Mouse (Mus musculus) olfactory bulb, adult 2 months (tissue): Measurements from ENCODE around the gene Chadl. TPM values are rescaled to one million over a fixed set of nuclear protein-coding genes. Genes with fewer than 3 reads are reported as not detected.
"Not testable (repeated sequence)": the region's sequence is repeated elsewhere in the genome, so short reads cannot be mapped to it uniquely, and the experiment has no call there.

Experiments used
- H3K27ac ChIP-seq: fragments of 200-500 bp; 2 replicates; pipeline ENCODE4 v1.5.1; 2012; ENCODE audit warnings: low read depth, low read length; ENCODE audit not compliant: insufficient read depth
- H3K4me1 ChIP-seq: fragments of 200-500 bp; 2 replicates; pipeline ENCODE4 v1.6.1; 2012; ENCODE audit warnings: low read length; ENCODE audit not compliant: control insufficient read depth, insufficient read depth
- H3K4me3 ChIP-seq: fragments of 200-500 bp; 2 replicates; pipeline ENCODE4 v1.5.1; 2012; ENCODE audit warnings: mild to moderate bottlenecking, low read depth, low read length, moderate library complexity; ENCODE audit not compliant: insufficient read depth
- CTCF ChIP-seq: fragments of 200-500 bp; IDR thresholded peaks from 2 replicates; pipeline ENCODE4 v1.5.1; 2012; ENCODE audit warnings: low read depth, mild to moderate bottlenecking, low read length, moderate library complexity; ENCODE audit not compliant: insufficient read depth
- POLR2A ChIP-seq: fragments of 200-500 bp; IDR thresholded peaks from 2 replicates; pipeline ENCODE4 v1.6.1; 2012; ENCODE audit warnings: mild to moderate bottlenecking, low read depth, low read length, moderate library complexity; ENCODE audit not compliant: insufficient read depth
- WGBS: fragments of 180-500 bp; shearing (Covaris S2); methylation state at CpG from one replicate; pipeline ENCODE4 v1.1.7; 2018; 5-methylcytosine and 5-hydroxymethylcytosine counted together
- polyA plus RNA-seq: library from polyadenylated mRNA; stranded (reverse); fragments of >200 nt; gene quantifications from 2 replicates; pipeline ENCODE4 v1.2.4, GENCODE M21; 2012; ENCODE audit warnings: low replicate concordance; ENCODE audit not compliant: missing spikeins, insufficient read depth, insufficient read length

Gene Chadl
- polyA plus RNA-seq: not detected in 2 replicates

DNA sequence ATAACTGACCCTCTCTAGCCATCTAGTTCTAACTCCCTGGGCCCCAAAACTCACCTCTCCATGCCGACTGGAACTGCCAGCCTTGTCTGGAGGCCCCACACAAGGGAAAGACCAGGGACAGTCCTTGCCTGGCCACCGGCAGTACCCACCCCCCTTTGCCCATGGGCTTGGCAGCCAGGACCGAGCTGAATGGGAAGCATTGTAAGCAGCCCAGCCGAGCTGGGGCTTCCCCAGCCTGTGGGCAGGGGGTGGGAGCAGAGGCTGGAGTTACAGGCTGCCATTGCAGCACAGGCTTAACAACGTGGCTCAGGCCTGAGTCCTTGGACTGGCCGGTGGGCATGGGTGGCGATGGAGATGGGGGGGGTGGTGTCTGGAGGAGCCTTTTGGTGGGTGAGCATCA lies at the start of gene Chadl:
TSS of gene Chadl (minus strand) at position 113 of the 400 bp plus-strand sequence.
- 32% methylated on average over 7 of the region's 7 CpGs for WGBS
- H3K27ac ChIP-seq: no peak within 1 kb of the TSS
- peaks cover 26% of the 10 kb centered on the region for H3K4me1 ChIP-seq
- no peak within 1 kb of the TSS for H3K4me3 ChIP-seq
- TF ChIP-seq CTCF: no peak
- TF ChIP-seq POLR2A: no peak

DNA sequence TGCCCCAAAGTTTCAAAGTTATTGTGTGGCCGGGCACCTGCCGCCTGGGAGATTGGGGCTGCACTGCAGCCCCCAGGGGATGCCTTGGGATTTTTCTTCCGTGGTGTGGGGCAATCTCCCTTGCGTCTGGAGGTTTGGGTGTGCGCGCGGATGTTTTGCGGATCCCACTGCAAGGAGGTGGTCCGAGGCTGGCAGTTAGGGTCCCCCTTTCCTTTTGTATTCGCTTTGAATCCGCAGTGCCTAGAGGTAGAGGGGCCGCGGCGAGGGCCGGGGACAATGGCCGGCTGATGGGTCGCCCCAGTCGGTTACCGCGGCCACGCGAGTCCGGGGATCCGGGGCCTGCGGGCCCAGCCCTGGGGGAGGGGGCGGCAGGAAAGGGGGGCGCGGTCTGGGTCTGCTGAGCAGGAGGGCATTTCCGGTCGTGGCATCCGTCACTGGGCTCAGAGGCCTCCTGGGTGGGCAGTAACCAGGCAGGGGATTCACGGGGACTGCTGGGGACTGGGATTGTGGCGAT lies 48.6 kb upstream of the Chadl start:
- H3K4me3 ChIP-seq: peak overlapping the region; percentile 73
- H3K4me1 ChIP-seq: peaks cover 6% of the 10 kb centered on the region
- peak overlapping the region; percentile 79 for H3K27ac ChIP-seq
- TF ChIP-seq POLR2A: no peak
- no peak for TF ChIP-seq CTCF
- WGBS: under 1% methylated on average over 33 of the region's 33 CpGs

DNA sequence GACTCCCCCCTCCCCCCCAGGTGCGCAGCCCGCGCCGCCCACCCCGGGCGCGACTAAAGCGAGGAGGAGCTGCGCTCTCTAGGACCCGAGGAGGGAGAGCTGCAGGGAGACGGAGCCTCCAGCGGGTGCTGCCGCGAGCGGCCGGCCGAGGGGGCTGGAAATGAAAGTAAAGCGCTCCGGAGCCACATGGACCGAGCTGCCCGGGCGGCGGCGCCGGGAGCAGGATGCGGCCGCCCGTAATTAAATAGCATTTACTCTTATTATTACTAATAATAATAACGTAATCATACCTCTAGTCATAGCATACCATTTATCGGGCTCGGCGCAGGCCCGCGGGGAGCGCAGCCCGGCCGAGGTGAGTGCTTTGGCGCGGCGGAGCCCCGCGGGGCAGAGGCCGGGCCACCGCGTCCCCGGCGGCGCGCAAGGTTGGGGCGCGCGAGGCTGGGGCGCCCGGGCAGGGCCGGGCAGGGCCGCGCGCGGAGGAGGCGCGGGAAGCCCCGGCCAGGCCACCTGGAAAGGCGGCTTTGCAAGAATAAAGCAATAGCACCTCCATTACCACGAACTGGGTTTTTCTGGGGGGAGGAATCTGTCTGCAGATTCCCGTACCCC lies 48.0 kb upstream of the Chadl start, which contains the start of the genes Zc3h7b and Rangap1:
TSS of gene Zc3h7b (plus strand) at position 66 of the 609 bp plus-strand sequence.
TSS of gene Rangap1 (minus strand) at position 539 of the 609 bp plus-strand sequence.
- no peak; the same call in 1 of the 2 replicates for TF ChIP-seq POLR2A
- no peak for TF ChIP-seq CTCF
- H3K4me1 ChIP-seq: peaks cover 6% of the 10 kb centered on the region
- peak within 1 kb of the TSS; percentile 73 for H3K4me3 ChIP-seq
- H3K27ac ChIP-seq: peak within 1 kb of the TSS; percentile 79
- WGBS: under 1% methylated on average over 65 of the region's 65 CpGs

DNA sequence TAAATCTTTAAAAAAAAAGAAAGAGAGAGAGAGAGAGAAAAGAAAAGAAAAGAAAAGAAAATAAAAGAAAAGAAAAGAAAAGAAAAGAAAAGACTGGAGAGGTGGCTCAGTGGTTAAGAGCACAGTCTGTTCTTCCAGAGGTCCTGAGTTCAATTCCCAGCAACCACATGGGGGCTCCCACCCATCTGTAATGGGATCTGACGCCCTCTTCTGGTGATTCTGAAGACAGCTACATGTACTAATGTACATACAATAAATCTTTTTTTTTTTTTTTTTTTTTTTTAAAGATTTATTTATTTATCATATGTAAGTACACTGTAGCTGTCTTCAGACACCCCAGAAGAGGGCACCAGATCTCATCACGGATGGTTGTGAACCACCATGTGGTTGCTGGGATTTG lies 45.3 kb upstream of the Chadl start:
- H3K27ac ChIP-seq, H3K4me3 ChIP-seq, H3K4me1 ChIP-seq: not testable (repeated sequence)
- WGBS: 37% methylated on average over 2 of the region's 2 CpGs

DNA sequence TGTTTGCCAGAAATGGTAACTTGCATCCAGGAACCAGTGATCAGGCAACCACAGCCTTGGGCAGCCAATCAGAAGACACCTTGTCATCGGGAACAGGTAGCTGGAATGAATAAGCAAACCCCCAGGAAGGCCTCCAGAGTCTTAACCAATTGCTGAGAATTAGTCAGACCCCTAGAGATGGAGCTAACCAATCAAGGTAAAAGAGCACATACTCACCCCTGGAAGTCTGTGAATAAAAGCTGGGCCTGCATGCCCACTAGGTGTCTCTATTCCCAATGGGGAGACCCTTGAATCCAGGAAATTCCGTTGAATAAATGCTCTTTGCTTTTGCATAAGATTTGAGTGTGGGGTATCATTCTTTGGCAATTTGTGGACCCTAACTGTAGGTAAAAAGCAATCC lies 42.8 kb upstream of the Chadl start:
- TF ChIP-seq POLR2A (no peak), CTCF (no peak)
- 11% methylated on average over 2 of the region's 2 CpGs for WGBS
- H3K27ac ChIP-seq: no peak overlapping the region
- H3K4me3 ChIP-seq: no peak overlapping the region
- no peaks in the 10 kb centered on the region for H3K4me1 ChIP-seq

DNA sequence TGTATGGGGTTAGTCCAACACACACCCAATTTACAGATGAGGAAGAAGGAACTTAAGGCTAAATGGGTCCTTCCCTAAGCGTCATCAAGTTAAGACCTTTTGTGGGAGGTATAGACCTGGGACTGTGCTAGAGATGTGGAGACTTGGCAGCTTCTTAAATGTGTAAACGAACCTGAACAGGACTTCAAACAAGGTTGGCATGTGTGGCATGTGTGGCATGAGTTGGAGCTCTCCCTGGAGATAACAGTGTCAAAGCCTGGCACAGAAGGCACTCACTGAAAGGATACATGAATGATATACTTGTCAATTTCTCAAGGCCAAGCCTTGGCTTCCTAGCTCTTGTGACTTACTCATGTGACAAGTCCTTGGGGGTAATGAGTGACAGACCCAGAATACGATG lies 42.2 kb upstream of the Chadl start:
- Histone ChIP-seq H3K4me1 (no peaks in the 10 kb centered on the region), H3K4me3 (no peak overlapping the region), H3K27ac (no peak overlapping the region)
- TF ChIP-seq CTCF (no peak), POLR2A (no peak)
- WGBS: 81% methylated on average over 3 of the region's 3 CpGs

DNA sequence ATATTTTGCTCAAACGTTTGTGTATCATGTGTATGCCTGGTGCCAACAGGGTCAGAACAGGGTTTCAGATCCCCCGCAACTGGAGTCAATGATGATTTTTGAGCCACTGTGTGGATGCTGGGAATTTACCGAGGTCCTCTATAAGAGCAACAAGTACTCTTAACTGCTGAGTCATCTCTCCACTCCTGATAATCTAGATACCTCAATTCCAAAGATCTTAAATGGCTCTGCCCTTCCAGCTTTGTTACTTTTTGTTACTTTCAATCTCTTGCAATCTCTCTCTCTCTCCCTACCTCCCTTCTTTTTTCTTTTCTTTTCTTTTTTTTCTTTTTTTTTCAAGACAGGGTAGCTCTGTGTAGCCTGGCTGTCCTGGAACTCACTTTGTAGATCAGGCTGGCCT lies 38.0 kb upstream of the Chadl start:
- TF ChIP-seq CTCF (no peak), POLR2A (no peak)
- WGBS: 58% methylated on average over 3 of the region's 3 CpGs
- Histone ChIP-seq H3K4me1 (no peaks in the 10 kb centered on the region), H3K27ac (no peak overlapping the region), H3K4me3 (no peak overlapping the region)

DNA sequence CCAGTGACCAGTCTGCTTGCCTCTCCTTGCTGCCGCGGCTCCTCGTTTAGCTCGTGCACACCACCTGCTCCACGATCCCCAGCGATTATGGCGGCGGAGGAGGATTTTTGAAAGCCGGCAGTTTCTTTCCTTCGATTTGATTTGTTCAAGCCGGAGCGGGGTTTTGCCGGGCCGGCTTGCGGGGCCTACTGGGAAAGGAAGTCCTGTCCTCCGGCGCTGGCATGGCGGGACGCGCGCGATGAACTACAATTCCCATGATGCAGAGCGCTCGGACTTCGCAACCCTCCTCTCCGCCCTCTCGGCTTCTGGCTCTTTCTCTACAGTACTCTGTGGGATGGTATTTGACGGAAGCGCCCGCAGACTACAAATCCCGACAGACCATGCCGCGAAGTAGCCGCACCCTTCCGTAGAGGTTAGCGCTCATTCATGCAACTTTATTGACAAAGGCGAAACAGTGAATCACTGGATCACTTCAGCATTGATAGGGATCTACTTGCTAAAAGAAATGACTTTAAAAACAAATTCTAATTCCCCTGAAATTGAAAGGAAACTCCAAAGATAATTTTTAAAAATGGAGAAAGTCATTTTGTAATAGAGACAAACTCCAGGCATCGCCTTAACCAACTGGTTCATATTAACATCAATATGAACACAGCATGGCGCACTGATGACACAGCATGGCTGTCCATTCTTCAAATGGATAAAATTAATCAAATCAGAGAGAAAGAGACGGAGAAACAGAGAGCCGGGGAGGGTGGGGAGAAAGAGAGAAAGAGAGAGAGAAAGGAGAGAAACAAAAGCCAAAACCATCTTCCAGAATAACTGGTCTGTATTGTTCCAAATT lies 32.9 kb upstream of the Chadl start:
- 4% methylated on average over 41 of the region's 41 CpGs for WGBS
- no peak overlapping the region for H3K27ac ChIP-seq
- TF ChIP-seq CTCF (no peak), POLR2A (peak; percentile 50)
- peak overlapping the region; percentile 96 for H3K4me3 ChIP-seq
- H3K4me1 ChIP-seq: peaks cover 4% of the 10 kb centered on the region; the same call in 1 of the 2 replicates

DNA sequence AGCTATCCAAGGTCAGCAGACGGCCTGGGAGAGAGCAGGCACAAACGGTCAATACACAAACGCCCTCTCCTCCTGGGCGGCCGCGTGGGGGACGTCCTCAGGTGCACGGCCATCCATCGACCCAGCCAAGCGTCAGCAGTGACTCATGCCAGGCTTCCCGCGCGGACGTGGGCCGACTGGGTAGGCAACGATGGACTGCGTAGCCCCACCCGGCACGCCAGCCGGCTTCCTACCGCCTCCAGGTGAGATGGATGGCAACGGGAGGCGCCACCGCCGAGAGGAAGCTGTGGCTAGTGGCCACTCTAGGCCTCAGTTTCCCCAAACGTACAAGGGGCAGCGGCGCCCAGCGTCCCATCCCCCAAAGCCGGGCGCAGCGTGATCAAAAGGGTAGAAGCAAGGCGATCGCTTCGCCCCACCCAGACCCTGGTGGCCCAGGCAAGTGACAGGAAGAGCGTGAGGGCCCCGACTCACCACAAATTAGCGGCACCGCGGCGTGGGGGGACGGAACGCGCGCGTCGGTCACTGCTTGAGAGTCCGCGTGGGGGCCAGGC lies 32.2 kb upstream of the Chadl start:
- WGBS: under 1% methylated on average over 49 of the region's 49 CpGs
- H3K4me3 ChIP-seq: peak overlapping the region; percentile 96
- peaks cover 4% of the 10 kb centered on the region; the same call in 1 of the 2 replicates for H3K4me1 ChIP-seq
- H3K27ac ChIP-seq: no peak overlapping the region
- no peak for TF ChIP-seq CTCF
- no peak for TF ChIP-seq POLR2A
